Mouse (Mus musculus): Measurements from ENCODE around the gene Grid1.

Gene Grid1

GRCm38 (mm10) chr14:35027501-35028140 is 207.7 kb downstream of the Grid1 start:
- no peak for DNase-seq

- no peak for DNase-seq
These were observed 209.7 kb downstream of the Grid1 start for GRCm38 (mm10) chr14:35029626-35030025.

GRCm38 (mm10) chr14:35030271-35030670 is 210.4 kb downstream of the Grid1 start:
- no peak for DNase-seq

DNA sequence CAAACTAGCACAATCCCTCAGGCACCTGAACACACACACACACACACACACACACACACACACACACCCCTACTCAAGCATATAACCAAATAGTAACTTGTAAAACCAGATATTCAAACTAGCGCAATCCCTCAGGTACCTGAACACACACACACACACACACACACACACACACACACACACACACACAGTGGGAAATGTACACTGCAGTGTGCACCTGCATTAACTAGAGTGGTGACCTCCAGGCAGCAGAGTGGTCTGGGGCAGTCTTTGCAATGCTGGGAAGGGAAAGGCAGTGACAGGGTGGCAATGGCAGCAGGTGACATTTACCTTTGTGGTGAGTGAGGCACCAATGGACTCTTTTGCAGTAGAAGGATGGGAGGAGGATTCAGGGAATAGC is 212.4 kb downstream of the Grid1 start:
- DNase-seq: no peak

DNA sequence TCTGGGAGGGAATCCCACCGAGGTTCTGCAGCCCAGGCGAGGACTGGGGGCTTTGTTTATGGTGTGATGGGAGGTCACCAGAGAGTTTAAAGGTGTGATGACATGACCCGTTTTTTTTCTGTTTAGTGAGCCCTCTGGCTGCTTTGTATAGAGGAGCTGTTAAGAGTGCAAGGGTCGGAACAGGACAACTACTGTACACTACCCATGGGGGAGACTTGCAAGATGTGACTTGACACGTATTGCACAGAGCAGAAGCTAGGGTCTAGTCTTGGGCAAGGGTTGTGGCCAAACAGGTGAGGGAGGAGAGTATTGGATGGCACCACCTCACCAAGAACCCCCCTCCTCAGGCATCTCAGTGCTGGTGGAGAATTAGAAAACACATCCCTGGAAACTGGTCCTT is 224.4 kb downstream of the Grid1 start:
- DNase-seq: no peak

GRCm38 (mm10) chr14:35044918-35045698 is 225.2 kb downstream of the Grid1 start:
- DNase-seq: no peak

DNA sequence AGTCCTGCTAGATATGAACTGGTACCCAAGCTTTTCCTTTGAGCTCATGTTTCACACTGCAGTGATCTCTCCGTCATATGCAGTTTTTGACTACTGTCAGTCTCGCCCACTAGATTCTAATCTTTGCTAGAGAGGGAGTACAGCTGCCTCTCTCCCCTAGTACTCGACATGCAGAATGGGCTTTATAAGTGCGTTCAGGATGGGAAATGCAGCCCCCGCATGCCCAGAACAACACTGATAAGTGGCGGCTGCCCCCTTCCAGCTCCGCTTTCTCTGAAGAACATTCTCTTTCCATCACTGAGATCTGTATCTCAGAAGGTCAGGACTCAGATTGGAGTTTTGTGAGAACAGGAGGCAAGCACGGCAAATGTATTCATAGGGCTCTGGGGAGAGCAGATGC is 229.3 kb downstream of the Grid1 start:
- DNase-seq: no peak

GRCm38 (mm10) chr14:35054139-35054538 is 234.2 kb downstream of the Grid1 start:
- no peak for DNase-seq

- DNase-seq: no peak
These were observed 254.7 kb downstream of the Grid1 start for GRCm38 (mm10) chr14:35074636-35075035.

DNA sequence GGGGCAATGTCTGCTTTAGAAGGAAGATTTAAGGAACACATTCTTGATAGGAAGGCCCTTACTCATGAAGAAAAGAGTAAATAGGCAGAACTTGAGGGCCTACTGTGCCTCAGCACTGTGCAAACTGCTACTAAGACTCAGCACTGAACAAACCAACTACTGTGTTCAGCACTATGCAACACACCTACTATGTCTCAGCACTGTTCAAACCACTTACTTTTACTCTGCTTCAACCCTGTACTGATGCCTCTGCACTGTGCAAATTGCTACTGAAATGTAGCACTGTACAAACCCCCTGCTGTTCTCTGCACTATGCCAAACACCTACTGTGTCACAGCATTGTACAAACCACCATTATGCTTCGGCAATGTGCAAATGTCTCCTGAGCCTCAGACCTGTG is 260.0 kb downstream of the Grid1 start:
- DNase-seq: no peak

GRCm38 (mm10) chr14:35092646-35093045 is 272.7 kb downstream of the Grid1 start:
- no peak for DNase-seq

DNA sequence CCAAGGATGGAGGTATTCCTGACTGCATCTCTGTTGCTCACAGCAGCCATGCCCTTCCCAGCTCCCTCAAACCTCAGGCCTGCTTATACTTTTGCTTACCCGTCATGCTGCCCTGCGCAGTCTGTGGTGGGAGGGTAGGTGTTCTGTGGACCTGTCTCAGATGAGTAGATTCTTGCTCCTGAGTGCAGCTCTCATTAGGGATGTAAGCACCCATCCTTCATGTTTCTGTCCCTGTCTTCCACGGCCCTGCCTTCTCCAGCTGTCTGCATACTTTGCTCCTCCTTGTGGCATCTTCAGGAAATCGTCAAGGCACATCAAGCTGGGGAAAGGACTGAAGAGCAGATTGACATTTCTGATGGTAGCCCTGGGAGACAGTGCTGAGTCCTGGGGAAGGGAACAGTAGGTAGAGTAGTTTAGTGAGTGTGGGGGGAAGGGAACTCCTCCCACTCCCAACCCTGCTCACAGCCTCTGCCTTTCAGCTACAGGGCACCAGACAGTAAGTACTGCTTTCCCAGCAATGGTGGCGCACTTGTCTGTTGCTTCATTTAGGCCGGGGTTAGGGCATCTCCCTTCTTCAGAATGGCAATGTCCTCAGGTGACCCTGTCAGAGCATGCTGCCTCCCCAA is 273.8 kb downstream of the Grid1 start:
- DNase-seq: no peak

- DNase-seq: no peak
These were observed 275.7 kb downstream of the Grid1 start for GRCm38 (mm10) chr14:35095506-35096059.

GRCm38 (mm10) chr14:35096085-35096484 is 276.2 kb downstream of the Grid1 start:
- peak; percentile 17 for DNase-seq

GRCm38 (mm10) chr14:35097166-35097565 is 277.3 kb downstream of the Grid1 start:
- DNase-seq: no peak

- DNase-seq: no peak
These were observed 283.8 kb downstream of the Grid1 start for GRCm38 (mm10) chr14:35103639-35104210.

GRCm38 (mm10) chr14:35107596-35107995 is 287.7 kb downstream of the Grid1 start:
- DNase-seq: no peak

GRCm38 (mm10) chr14:35110928-35111327 is 291.0 kb downstream of the Grid1 start:
- DNase-seq: peak; percentile 11

GRCm38 (mm10) chr14:35112327-35113275 is 292.7 kb downstream of the Grid1 start:
- no peak for DNase-seq

DNA sequence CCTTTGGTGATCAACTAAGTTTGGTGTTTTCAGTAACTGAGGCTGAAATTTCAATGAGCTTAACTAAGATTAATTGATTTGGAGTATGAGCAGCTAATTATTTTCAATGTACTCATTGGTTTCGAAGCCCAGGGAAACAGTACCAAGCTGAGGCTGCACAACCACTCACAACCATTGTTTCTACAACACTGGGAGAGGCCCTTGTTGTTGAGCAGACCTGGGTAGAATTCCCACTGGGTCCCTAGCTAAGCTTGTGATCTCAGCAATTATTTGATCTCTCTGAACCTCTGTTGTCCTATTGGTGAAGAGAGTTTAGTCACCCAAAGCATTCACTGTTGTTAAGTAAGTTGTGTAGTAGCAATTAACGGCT is 293.4 kb downstream of the Grid1 start:
- no peak for DNase-seq

DNA sequence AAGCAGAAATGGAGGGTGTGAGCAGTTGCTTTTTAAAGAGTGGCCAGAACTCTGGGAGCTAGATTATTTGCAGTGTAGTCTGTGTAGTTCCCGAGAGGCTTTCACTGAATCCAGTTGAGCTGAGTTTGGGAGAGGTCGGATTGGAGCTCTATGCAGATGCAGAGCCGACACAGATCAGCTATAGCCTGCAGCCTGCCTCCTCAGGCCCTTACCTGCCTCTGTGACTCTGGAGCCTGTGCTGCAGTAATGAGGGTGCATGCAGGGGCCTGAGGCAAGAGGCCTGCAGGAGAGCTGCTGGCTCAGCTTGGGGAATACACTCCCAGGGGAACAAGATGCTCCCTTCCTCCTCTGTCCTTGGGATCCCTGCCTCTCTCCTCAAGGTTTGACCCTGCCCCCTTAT is 296.0 kb downstream of the Grid1 start:
- no peak for DNase-seq

DNA sequence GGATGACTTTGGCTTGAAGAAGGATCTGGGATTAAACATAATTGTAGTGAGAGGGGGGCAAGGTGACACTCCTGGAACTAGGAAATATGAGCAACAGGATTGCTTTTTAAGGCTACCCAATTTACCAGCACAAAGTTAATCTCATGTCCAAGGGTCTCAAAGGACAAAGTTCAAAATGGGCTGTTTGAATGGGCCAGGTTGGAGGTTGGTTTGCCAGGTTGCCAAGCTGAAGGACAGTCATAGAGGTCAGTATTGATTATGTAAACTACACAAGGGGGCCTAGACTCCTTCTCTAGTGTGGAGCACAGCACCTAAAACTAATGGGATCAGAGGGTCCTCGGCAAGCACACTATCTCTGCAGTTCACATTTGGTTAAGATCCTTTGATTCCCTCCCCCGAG is 300.2 kb downstream of the Grid1 start:
- no peak for DNase-seq
